Mouse (Mus musculus): ENCODE data around the gene Taar2. TPM values are rescaled to one million over a fixed set of nuclear protein-coding genes. Genes with fewer than 3 reads are reported as not detected.

Gene Taar2
- total and polyA plus RNA-seq, 3 experiments, result not detected

DNA sequence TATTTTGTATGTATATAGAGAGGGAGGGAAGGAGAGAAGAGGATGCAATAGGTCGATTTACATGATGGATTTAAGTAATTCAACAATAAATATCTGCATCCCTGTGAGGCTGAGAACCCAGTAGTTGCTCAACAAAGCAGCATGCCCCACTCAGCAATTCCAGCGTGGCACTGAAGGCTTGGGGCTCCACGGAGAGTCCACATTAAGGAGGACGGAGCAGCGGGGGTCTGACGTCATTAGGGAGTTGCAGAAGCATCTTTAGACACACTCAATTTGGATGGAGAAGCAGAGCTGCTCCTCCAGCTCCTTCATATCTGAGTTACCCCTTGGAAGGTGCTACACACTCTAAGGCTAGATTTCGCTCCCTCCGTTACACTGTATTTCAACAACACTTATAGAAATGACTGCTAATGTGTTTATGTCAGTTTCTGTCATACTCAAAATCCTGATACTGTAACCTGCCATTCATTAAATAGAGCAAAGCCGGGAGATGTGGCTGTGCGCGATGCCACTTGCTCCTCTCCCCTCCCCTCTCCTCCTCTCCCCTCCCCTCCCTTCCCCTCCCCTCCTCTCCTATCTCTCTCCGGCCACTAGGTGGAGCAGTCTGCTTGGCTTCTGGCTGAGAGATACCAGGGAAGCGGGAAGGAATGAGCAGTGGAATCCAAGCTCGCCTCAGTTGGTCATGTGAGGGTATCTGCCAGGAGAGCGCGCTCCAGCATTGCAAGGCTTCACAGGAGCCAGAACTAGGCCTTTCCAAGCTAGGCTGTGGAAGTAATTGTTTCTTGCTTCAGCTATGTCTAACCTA lies 40.7 kb downstream of the Taar2 start:
- dilution Hi-C loops (cut with MboI; ENCODE audit: extremely low pct_ligation_motif_present, extremely low pct_unique_long_range_greater_than_20kb, low sequenced_read_pairs) (no loop called here), in situ Hi-C loops (cut with MboI; ENCODE audit: low pct_ligation_motif_present, low pct_unique_long_range_greater_than_20kb, low sequenced_read_pairs) (no loop called here)
- TF ChIP-seq SMC3 (IDR thresholded peaks at IDR 0.05; ENCODE audit: low read depth, low read length), result peak; percentile 91
- no peak for TF ChIP-seq MEF2A (IDR thresholded peaks at IDR 0.05; ENCODE audit: borderline replicate concordance, low read depth, low read length)
- TF ChIP-seq CTCF (conservative IDR thresholded peaks at IDR 0.05 in 1 of 2, IDR thresholded peaks at IDR 0.05 in 1 of 2; ENCODE audit: low read depth in 2 of 2, low read length in 2 of 2), result peak in 1 of 2 experiments; percentile 87; a peak in 3 of 4 replicates
- no peak for TF ChIP-seq USF1 (IDR thresholded peaks at IDR 0.05; ENCODE audit: low read depth, low read length)
- peak; percentile 76 for TF ChIP-seq RAD21 (IDR thresholded peaks at IDR 0.05; ENCODE audit: low read depth, low read length)
- 0 out of 2 replicates have a peak, but pooled peaks have one; percentile 23 for TF ChIP-seq IRF4 (IDR thresholded peaks at IDR 0.05; ENCODE audit: low read depth, low read length)
- TF ChIP-seq POLR2A (IDR thresholded peaks at IDR 0.05; ENCODE audit: low read depth, low read length), result no peak
- no peak for TF ChIP-seq ETS1 (conservative IDR thresholded peaks at IDR 0.05; ENCODE audit: low read depth, low read length)
- peak; percentile 98 for TF ChIP-seq MAZ (IDR thresholded peaks at IDR 0.05; ENCODE audit: low read depth, low read length)
- H3K4me3 ChIP-seq (replicated peaks in 1 of 3; ENCODE audit: low read depth in 2 of 3, low read length in 2 of 3, poor library complexity in 1 of 3), result no peak overlapping the region
- H3K9me3 ChIP-seq (replicated peaks; ENCODE audit: low read length), result no peaks in the 10 kb centered on the region
- peak; percentile 65 for DNase-seq (ENCODE audit: extremely low read depth)
- no peaks in the 10 kb centered on the region for H3K79me2 ChIP-seq (replicated peaks; ENCODE audit: control insufficient read depth, extremely low read depth, insufficient read depth, poor library complexity, severe bottlenecking)
- H3K4me1 ChIP-seq (ENCODE audit: control insufficient read depth in 1 of 2, insufficient read depth in 2 of 2), result no peaks in the 10 kb centered on the region
- no peak overlapping the region for H3K9ac ChIP-seq (ENCODE audit: insufficient read depth, low read depth)
- no peaks in the 10 kb centered on the region for H3K36me3 ChIP-seq (replicated peaks in 1 of 2; ENCODE audit: control insufficient read depth in 1 of 2, insufficient read depth in 1 of 2, low read length in 1 of 2)
- H3K27ac ChIP-seq (ENCODE audit: insufficient read depth, low read depth), result no peak overlapping the region
- H3K27me3 ChIP-seq (replicated peaks), result no peaks in the 10 kb centered on the region
- H3K4me2 ChIP-seq (ENCODE audit: insufficient read depth, low read depth, poor library complexity, severe bottlenecking), result no peak overlapping the region

DNA sequence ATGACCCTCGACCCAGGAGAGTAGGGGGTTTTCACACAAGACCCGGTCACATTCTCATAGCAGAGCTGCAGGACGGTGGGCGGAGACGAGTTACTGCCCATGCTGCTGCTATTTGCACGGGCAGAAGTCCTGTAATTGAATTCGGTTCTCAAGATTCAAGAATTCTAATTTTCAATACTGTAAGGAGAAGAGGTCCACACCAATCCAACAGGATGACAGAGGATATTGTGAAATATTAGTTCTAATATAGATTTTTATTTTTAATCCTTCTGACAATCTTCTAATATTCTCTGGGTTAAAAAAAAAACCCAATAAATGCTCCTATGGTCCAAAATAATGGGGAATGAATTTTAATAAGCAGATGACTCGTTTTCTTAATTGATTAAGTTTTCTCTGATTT lies 47.2 kb downstream of the Taar2 start, which contains the start of gene Taar6:
Taar6 (minus strand) TSS at position 101 of the 400 bp plus-strand sequence.
- in situ Hi-C loops (cut with MboI; ENCODE audit: low pct_ligation_motif_present, low pct_unique_long_range_greater_than_20kb, low sequenced_read_pairs), result no loop called here
- no peak within 1 kb of the TSS for H3K4me3 ChIP-seq (replicated peaks in 1 of 3; ENCODE audit: low read depth in 2 of 3, low read length in 2 of 3, poor library complexity in 1 of 3)
- no peak within 1 kb of the TSS for H3K27ac ChIP-seq (ENCODE audit: insufficient read depth, low read depth)
- H3K36me3 ChIP-seq (replicated peaks in 1 of 2; ENCODE audit: control insufficient read depth in 1 of 2, insufficient read depth in 1 of 2, low read length in 1 of 2), result no peaks in the 10 kb centered on the region
- no peak for TF ChIP-seq IRF4 (IDR thresholded peaks at IDR 0.05; ENCODE audit: low read depth, low read length)
- TF ChIP-seq GABPA (IDR thresholded peaks at IDR 0.05; ENCODE audit: insufficient replicate concordance, low read depth, low read length), result no peak
- TF ChIP-seq SIN3A (IDR thresholded peaks at IDR 0.05; ENCODE audit: low read length), result no peak
- TF ChIP-seq MEF2A (IDR thresholded peaks at IDR 0.05; ENCODE audit: borderline replicate concordance, low read depth, low read length), result no peak
- TF ChIP-seq MAX (IDR thresholded peaks at IDR 0.05; ENCODE audit: low read length), result no peak
- no peaks in the 10 kb centered on the region for H3K9me3 ChIP-seq (replicated peaks; ENCODE audit: low read length)
- no peaks in the 10 kb centered on the region for H3K79me2 ChIP-seq (replicated peaks; ENCODE audit: control insufficient read depth, extremely low read depth, insufficient read depth, poor library complexity, severe bottlenecking)
- no peaks in the 10 kb centered on the region for H3K4me1 ChIP-seq (ENCODE audit: control insufficient read depth in 1 of 2, insufficient read depth in 2 of 2)
- H3K9ac ChIP-seq (ENCODE audit: insufficient read depth, low read depth), result no peak within 1 kb of the TSS
- H3K4me2 ChIP-seq (ENCODE audit: insufficient read depth, low read depth, poor library complexity, severe bottlenecking), result no peak within 1 kb of the TSS
- no peak for DNase-seq (ENCODE audit: extremely low read depth)
- H3K27me3 ChIP-seq (replicated peaks), result no peaks in the 10 kb centered on the region
- dilution Hi-C loops (cut with MboI; ENCODE audit: extremely low pct_ligation_motif_present, extremely low pct_unique_long_range_greater_than_20kb, low sequenced_read_pairs), result no loop called here

DNA sequence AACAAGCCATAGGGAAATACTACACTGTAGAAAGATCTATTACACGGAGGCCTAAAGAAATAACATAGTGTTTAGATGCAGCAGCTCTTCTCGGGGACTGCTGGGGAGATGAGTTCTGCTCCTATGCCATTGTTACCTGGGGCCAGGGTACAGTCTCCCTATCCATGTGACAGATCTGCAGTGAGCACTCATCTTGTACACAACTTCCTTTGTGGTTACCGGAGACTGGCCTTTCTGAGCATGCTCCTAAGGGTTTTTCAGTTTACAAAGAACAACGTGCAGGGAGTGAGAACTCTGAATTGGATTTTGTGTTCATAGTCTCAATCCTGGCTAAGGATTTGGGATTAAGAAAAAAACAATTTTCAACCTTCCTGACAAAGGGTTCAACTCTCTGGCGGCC lies 48.0 kb downstream of the Taar2 start:
- Histone ChIP-seq H3K27me3 (replicated peaks) (no peaks in the 10 kb centered on the region), H3K9ac (ENCODE audit: insufficient read depth, low read depth) (no peak overlapping the region), H3K27ac (ENCODE audit: insufficient read depth, low read depth) (no peak overlapping the region), H3K4me2 (ENCODE audit: insufficient read depth, low read depth, poor library complexity, severe bottlenecking) (no peak overlapping the region), H3K4me1 (ENCODE audit: control insufficient read depth in 1 of 2, insufficient read depth in 2 of 2) (no peaks in the 10 kb centered on the region), H3K36me3 (replicated peaks in 1 of 2; ENCODE audit: control insufficient read depth in 1 of 2, insufficient read depth in 1 of 2, low read length in 1 of 2) (no peaks in the 10 kb centered on the region), H3K9me3 (replicated peaks; ENCODE audit: low read length) (no peaks in the 10 kb centered on the region), H3K79me2 (replicated peaks; ENCODE audit: control insufficient read depth, extremely low read depth, insufficient read depth, poor library complexity, severe bottlenecking) (no peaks in the 10 kb centered on the region), H3K4me3 (replicated peaks in 1 of 3; ENCODE audit: low read depth in 2 of 3, low read length in 2 of 3, poor library complexity in 1 of 3) (no peak overlapping the region)
- TF ChIP-seq HCFC1 (IDR thresholded peaks at IDR 0.05; ENCODE audit: low read depth, low read length) (no peak), MEF2A (IDR thresholded peaks at IDR 0.05; ENCODE audit: borderline replicate concordance, low read depth, low read length) (no peak), E2F4 (IDR thresholded peaks at IDR 0.05; ENCODE audit: insufficient replicate concordance, low read depth, low read length) (no peak), MAX (IDR thresholded peaks at IDR 0.05; ENCODE audit: low read length) (no peak), RAD21 (IDR thresholded peaks at IDR 0.05; ENCODE audit: low read depth, low read length) (no peak), MXI1 (IDR thresholded peaks at IDR 0.05; ENCODE audit: low read depth, low read length) (no peak), CHD1 (IDR thresholded peaks at IDR 0.05; ENCODE audit: low read depth, low read length) (no peak), BHLHE40 (IDR thresholded peaks at IDR 0.05; ENCODE audit: low read depth, low read length) (no peak), SMC3 (IDR thresholded peaks at IDR 0.05; ENCODE audit: low read depth, low read length) (no peak), ELF1 (IDR thresholded peaks at IDR 0.05; ENCODE audit: low read depth, low read length) (no peak), JUND (conservative IDR thresholded peaks at IDR 0.05; ENCODE audit: low read depth, low read length) (no peak), RCOR1 (conservative IDR thresholded peaks at IDR 0.05; ENCODE audit: low read depth, low read length) (no peak), NRF1 (IDR thresholded peaks at IDR 0.05; ENCODE audit: low read depth, low read length) (no peak)
- DNase-seq (ENCODE audit: extremely low read depth), result no peak
- in situ Hi-C loops (cut with MboI; ENCODE audit: low pct_ligation_motif_present, low pct_unique_long_range_greater_than_20kb, low sequenced_read_pairs) (no loop called here), dilution Hi-C loops (cut with MboI; ENCODE audit: extremely low pct_ligation_motif_present, extremely low pct_unique_long_range_greater_than_20kb, low sequenced_read_pairs) (no loop called here)
